Mouse (Mus musculus) stomach, postnatal 0 days (tissue): ENCODE data around the gene Lrfn3. TPM values are rescaled to one million over a fixed set of nuclear protein-coding genes. Genes with fewer than 3 reads are reported as not detected.
A peak's percentile ranks its signal among the peaks of the same experiment; 100 is the strongest.

Experiments
- ATAC-seq: fragments of 200-750 bp; cut with Nextera tagmentation; 2 replicates; pipeline ENCODE4 v1.8.0; 2017; ENCODE audit not compliant: low FRiP score, low TSS enrichment
- DNase-seq: peaks from one replicate; pipeline ENCODE4 v3.0.0-alpha.2; 2016; ENCODE audit warnings: low spot score
- H3K27ac ChIP-seq: fragments of 300-500 bp; sonication (generic); replicated peaks from 2 replicates; pipeline ENCODE4 v1.5.1; 2014; ENCODE audit warnings: mild to moderate bottlenecking, control low read depth
- H3K27me3 ChIP-seq: fragments of 300-500 bp; sonication (generic); 2 replicates; pipeline ENCODE4 v1.6.1; 2014; ENCODE audit warnings: low read length; ENCODE audit not compliant: control insufficient read depth, insufficient read depth
- H3K36me3 ChIP-seq: fragments of 300-500 bp; sonication (generic); 2 replicates; pipeline ENCODE4 v1.6.1; 2014; ENCODE audit warnings: low read length, mixed read lengths; ENCODE audit not compliant: control insufficient read depth, insufficient read depth
- H3K4me1 ChIP-seq: fragments of 300-500 bp; sonication (generic); replicated peaks from 2 replicates; pipeline ENCODE4 v1.6.1; 2014; ENCODE audit warnings: antibody characterized with exemption; ENCODE audit not compliant: control insufficient read depth, insufficient read depth
- H3K4me2 ChIP-seq: fragments of 300-500 bp; sonication (generic); replicated peaks from 2 replicates; pipeline ENCODE4 v1.6.1; 2014; ENCODE audit warnings: low read depth, mild to moderate bottlenecking, control low read depth, moderate library complexity
- H3K4me3 ChIP-seq: fragments of 300-500 bp; sonication (generic); 2 replicates; pipeline ENCODE4 v1.5.1; 2014; ENCODE audit warnings: low read depth, low read length, control low read depth
- H3K9ac ChIP-seq: fragments of 300-500 bp; sonication (generic); 2 replicates; pipeline ENCODE4 v1.6.1; 2014; ENCODE audit warnings: mild to moderate bottlenecking, low read length, control low read depth, mixed read lengths
- H3K9me3 ChIP-seq: fragments of 300-500 bp; sonication (generic); 2 replicates; pipeline ENCODE4 v1.6.1; 2016; ENCODE audit warnings: low read length; ENCODE audit not compliant: control insufficient read depth
- CTCF ChIP-seq: IDR thresholded peaks from 2 replicates; pipeline ENCODE4 v1.5.1; 2016; ENCODE audit warnings: antibody characterized with exemption, low read depth, mild to moderate bottlenecking, moderate library complexity
- EP300 ChIP-seq: optimal IDR thresholded peaks from 2 replicates; pipeline ENCODE3; 2016; ENCODE audit warnings: antibody characterized with exemption
- WGBS: fragments of 180-500 bp; shearing (Covaris S2); extraction: QIAGEN DNeasy Blood & Tissue Kit; methylation state at CpG from one replicate; pipeline ENCODE4 v1.1.7; 2014; 5-methylcytosine and 5-hydroxymethylcytosine counted together
- polyA plus RNA-seq: library from polyadenylated mRNA; unstranded; fragments of >200 nt; fragmentation: Nextera tagmentation; extraction: Ambion mirVana; gene quantifications from 2 replicates; pipeline ENCODE4 v1.2.1, GENCODE M21; 2015

The Lrfn3 gene
- polyA plus RNA-seq, 1 experiment from 2014 or later = 3.3 TPM

DNA sequence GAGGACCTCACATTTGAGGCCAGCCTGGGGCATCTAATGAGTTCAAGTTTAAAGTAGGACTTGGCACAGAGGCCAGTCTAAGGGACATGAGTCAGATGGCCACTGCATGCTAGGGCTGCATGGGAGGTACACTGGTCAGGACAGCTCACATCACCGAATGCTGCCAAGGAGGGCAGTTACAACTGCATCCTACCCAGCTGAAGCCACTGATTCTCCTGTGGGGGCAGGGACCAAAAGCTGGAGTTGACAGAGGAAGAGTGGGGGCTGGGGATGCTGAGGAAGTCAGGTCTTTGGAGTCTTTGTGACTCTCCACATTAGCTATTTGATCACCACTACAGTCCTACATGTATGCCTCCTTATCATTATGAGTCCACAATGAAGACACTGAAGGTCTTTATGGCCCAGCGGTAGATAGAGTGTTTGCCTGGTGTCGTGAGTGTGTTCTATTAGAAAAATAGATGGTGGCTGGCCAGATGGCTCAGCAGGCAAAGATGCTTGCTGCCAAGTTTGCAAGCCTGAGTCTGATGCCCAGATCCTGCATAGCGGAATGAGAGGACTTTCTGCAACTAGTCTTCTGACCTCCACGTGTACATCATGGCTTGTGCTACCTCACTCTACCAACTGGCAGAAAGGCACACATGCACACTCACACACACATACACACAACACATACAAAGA lies 23.0 kb downstream of the Lrfn3 start:
- WGBS = 65% methylated on average over 5 of the region's 5 CpGs
- H3K9ac ChIP-seq = no peak overlapping the region
- no peak overlapping the region for H3K4me3 ChIP-seq
- no peak for TF ChIP-seq EP300
- no peak for TF ChIP-seq CTCF
- no peaks in the 10 kb centered on the region for H3K9me3 ChIP-seq
- DNase-seq = no peak
- H3K27ac ChIP-seq = no peak overlapping the region
- no peak for ATAC-seq
- H3K4me2 ChIP-seq = no peak overlapping the region
- H3K36me3 ChIP-seq = no peaks in the 10 kb centered on the region
- no peaks in the 10 kb centered on the region for H3K4me1 ChIP-seq
- 0 out of 2 replicates have a peak, but pooled peaks cover 3% of the 10 kb centered on the region for H3K27me3 ChIP-seq

GRCm38 (mm10) chr7:30336384-30336783 lies 26.2 kb downstream of the Lrfn3 start:
- H3K4me2 ChIP-seq = no peak overlapping the region

GRCm38 (mm10) chr7:30335688-30336087 lies 26.9 kb downstream of the Lrfn3 start:
- H3K9ac ChIP-seq = no peak overlapping the region
- no peak for TF ChIP-seq EP300
- no peak for TF ChIP-seq CTCF
- no peak overlapping the region for H3K4me2 ChIP-seq
- H3K9me3 ChIP-seq = no peaks in the 10 kb centered on the region
- no peaks in the 10 kb centered on the region for H3K36me3 ChIP-seq
- H3K27me3 ChIP-seq = 0 out of 2 replicates have a peak, but pooled peaks cover 3% of the 10 kb centered on the region
- no peak overlapping the region for H3K27ac ChIP-seq
- no peaks in the 10 kb centered on the region for H3K4me1 ChIP-seq
- WGBS = 70% methylated on average over 6 of the region's 6 CpGs
- ATAC-seq (no peak), DNase-seq (no peak)
- no peak overlapping the region for H3K4me3 ChIP-seq

More at GRCm38 (mm10) chr7:30336384-30336783, 26.2 kb downstream of the Lrfn3 start:
- DNase-seq (peak; percentile 92), ATAC-seq (peak; percentile 58; the same call in 1 of the 2 replicates)
- no peak overlapping the region for H3K9ac ChIP-seq
- TF ChIP-seq CTCF (peak; percentile 97), EP300 (no peak)
- no peaks in the 10 kb centered on the region for H3K4me1 ChIP-seq
- H3K27me3 ChIP-seq = 0 out of 2 replicates have a peak, but pooled peaks cover 3% of the 10 kb centered on the region
- no peaks in the 10 kb centered on the region for H3K36me3 ChIP-seq
- no peaks in the 10 kb centered on the region for H3K9me3 ChIP-seq
- no peak overlapping the region for H3K27ac ChIP-seq
- H3K4me3 ChIP-seq = no peak overlapping the region
- WGBS = 2% methylated on average over 9 of the region's 9 CpGs

DNA sequence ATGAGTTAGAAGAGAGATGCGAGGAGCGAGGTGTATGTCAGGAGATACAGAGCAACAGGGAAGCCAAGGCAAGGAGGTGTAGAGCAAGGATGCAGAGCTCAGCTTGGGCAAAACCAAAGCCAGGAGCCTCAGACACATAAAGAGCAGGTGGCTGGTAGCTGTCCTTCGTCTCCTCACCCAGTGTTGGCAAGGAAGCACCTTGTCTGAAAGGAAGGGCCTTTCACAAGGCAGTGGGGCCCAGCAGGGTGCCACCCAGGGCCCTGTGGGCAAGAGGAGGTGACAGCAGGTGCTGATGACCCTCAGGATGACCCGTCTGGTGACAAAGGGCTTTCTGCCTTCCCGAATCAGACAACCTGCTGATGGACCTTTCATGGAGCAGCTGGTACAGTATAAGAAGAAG lies 28.0 kb downstream of the Lrfn3 start:
- Histone ChIP-seq H3K27ac (no peak overlapping the region), H3K4me3 (no peak overlapping the region), H3K4me1 (no peaks in the 10 kb centered on the region), H3K4me2 (no peak overlapping the region), H3K9ac (no peak overlapping the region), H3K27me3 (0 out of 2 replicates have a peak, but pooled peaks cover 3% of the 10 kb centered on the region), H3K36me3 (no peaks in the 10 kb centered on the region), H3K9me3 (no peaks in the 10 kb centered on the region)
- TF ChIP-seq EP300 (no peak), CTCF (no peak)
- DNase-seq (no peak), ATAC-seq (no peak)
- WGBS = 61% methylated on average over 5 of the region's 5 CpGs

DNA sequence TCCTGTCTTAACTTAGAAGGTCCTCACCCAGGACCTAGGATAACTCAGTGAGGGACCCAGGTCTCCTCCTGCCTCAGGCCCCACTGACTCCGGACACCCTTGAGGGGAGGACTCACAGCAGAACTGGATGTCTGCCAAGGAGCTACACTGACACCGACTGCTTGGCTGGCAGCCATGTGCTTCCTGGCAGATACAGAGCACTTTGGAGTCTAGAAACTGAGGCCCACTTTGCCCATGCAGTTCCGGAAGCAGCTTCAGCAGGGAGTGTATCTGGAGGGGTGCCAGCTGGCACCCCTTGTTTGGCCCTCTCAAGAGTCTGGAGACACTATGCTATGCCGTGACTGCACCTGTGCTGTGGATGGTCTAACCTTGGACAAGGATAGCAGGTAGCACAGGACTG lies 29.1 kb downstream of the Lrfn3 start:
- H3K27ac ChIP-seq = no peak overlapping the region

DNA sequence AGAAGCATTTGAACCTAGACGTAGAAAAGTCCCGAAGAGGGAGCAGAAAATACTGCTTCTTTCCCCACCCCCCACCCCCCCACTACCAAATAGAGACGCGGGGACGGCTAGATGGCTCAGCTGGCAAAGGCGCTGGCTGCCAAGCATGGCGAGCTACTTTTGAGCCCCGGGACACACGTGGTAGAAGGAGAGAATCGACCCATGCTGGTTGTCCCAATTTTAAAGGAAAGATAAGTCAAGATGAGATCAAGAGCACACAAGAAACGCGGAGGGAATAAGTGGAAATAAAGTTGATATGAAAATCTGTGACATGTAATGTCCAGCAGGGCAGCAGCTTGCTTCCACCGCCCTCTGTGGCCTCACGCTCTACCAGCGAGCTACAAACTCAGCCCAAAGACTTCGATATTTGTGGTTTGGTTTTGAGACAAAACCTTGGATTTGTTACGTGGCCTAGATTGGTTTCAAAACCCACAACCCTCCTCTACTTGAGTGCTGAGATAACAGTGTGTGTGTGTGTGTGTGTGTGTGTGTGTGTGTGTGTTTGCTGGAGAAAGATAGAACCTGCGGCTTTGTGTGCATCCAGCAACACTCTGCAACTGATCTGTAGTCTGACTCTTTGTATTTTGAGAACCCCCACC lies 29.8 kb downstream of the Lrfn3 start:
- 0 out of 2 replicates have a peak, but pooled peaks cover 3% of the 10 kb centered on the region for H3K27me3 ChIP-seq
- H3K36me3 ChIP-seq = no peaks in the 10 kb centered on the region
- WGBS = 62% methylated on average over 18 of the region's 18 CpGs
- TF ChIP-seq CTCF (no peak), EP300 (no peak)
- H3K4me3 ChIP-seq = no peak overlapping the region
- H3K4me1 ChIP-seq = no peaks in the 10 kb centered on the region
- DNase-seq (no peak), ATAC-seq (no peak)
- H3K9me3 ChIP-seq = no peaks in the 10 kb centered on the region
- no peak overlapping the region for H3K27ac ChIP-seq
- no peak overlapping the region for H3K4me2 ChIP-seq
- no peak overlapping the region for H3K9ac ChIP-seq

More for the DNA sequence above, 29.1 kb downstream of the Lrfn3 start:
- no peak for ATAC-seq
- Histone ChIP-seq H3K4me3 (no peak overlapping the region), H3K4me2 (no peak overlapping the region), H3K4me1 (no peaks in the 10 kb centered on the region), H3K36me3 (no peaks in the 10 kb centered on the region), H3K9ac (no peak overlapping the region), H3K27me3 (0 out of 2 replicates have a peak, but pooled peaks cover 3% of the 10 kb centered on the region), H3K9me3 (no peaks in the 10 kb centered on the region)
- DNase-seq = peak; percentile 40
- 3% methylated on average over 4 of the region's 4 CpGs for WGBS
- TF ChIP-seq CTCF = no peak
- no peak for TF ChIP-seq EP300
